ENCODE assay signal across 12 mouse cellular contexts in genomic region chr2:105801536-105801935, GRCm38 (mm10).
"Had no signal": no experiment of that assay in that cellular context is flagged by ENCODE, and none has a peak within 500 bp of the region (broad histone marks: within the 10 kb centered on the region; RNA-seq: fewer than 3 reads in every experiment).

No protein-coding gene starts in this region.

- H3K36me3 ChIP-seq: limb, embryonic 10.5 days; liver, embryonic 15.5 days; midbrain, embryonic 15.5 days; neural tube, embryonic 12.5 days had no signal

- H3K9ac ChIP-seq: liver, embryonic 15.5 days; midbrain, embryonic 15.5 days; neural tube, embryonic 12.5 days had no signal

- H3K9me3 ChIP-seq: limb, embryonic 10.5 days; liver, embryonic 15.5 days; midbrain, embryonic 15.5 days; neural tube, embryonic 12.5 days had no signal

- ATAC-seq: lung, postnatal 0 days; midbrain, embryonic 15.5 days had no signal

- DNase-seq: kidney, postnatal 36 days; lung, adult 2 months; lung, postnatal 36 days; thymus, postnatal 4 days had no signal

- H3K4me3 ChIP-seq: left cerebral cortex, adult 2 months; limb, embryonic 10.5 days; liver, embryonic 15.5 days; midbrain, embryonic 15.5 days; neural tube, embryonic 12.5 days had no signal

- H3K4me2 ChIP-seq: liver, embryonic 11.5 days; liver, embryonic 15.5 days; midbrain, embryonic 15.5 days; neural tube, embryonic 12.5 days had no signal

- H3K4me1 ChIP-seq: limb, embryonic 10.5 days; midbrain, embryonic 15.5 days; neural tube, embryonic 12.5 days had no signal

- H3K27me3 ChIP-seq: liver, embryonic 15.5 days; midbrain, embryonic 15.5 days; neural tube, embryonic 12.5 days had no signal

- H3K27ac ChIP-seq: left cerebral cortex, adult 2 months; limb, embryonic 10.5 days; liver, embryonic 15.5 days; midbrain, embryonic 15.5 days; neural tube, embryonic 12.5 days; stomach, postnatal 0 days had no signal
